Mouse (Mus musculus): ENCODE results near the gene Klra2. TPM values are rescaled to one million over a fixed set of nuclear protein-coding genes. Genes with fewer than 3 reads are reported as not detected.

Gene Klra2
- polyA plus RNA-seq, 1 experiment from 2014 or later = 0.28 TPM

- WGBS = 85% methylated on average over 1 of the region's 1 CpGs
- no peak for DNase-seq (ENCODE audit: low spot score)
Observed at GRCm38 (mm10) chr6:131272311-131272710, 25.1 kb upstream of the Klra2 start.

GRCm38 (mm10) chr6:131270312-131270711 lies 23.1 kb upstream of the Klra2 start:
- no peaks in the 10 kb centered on the region for H3K9me3 ChIP-seq (ENCODE audit: control insufficient read depth, low read length)
- H3K27ac ChIP-seq (ENCODE audit: low read depth) = no peak overlapping the region
- no peak overlapping the region for H3K4me3 ChIP-seq (ENCODE audit: low read depth, low read length)
- no peak for DNase-seq (ENCODE audit: low spot score)
- no peak overlapping the region for H3K4me2 ChIP-seq (ENCODE audit: low read length)
- no peaks in the 10 kb centered on the region for H3K27me3 ChIP-seq (replicated peaks; ENCODE audit: control insufficient read depth, insufficient read depth, low read length)
- H3K9ac ChIP-seq (ENCODE audit: low read length) = no peak overlapping the region
- no peaks in the 10 kb centered on the region for H3K4me1 ChIP-seq (replicated peaks; ENCODE audit: control insufficient read depth, insufficient read depth, low read length)
- WGBS = 47% methylated on average over 1 of the region's 1 CpGs
- H3K36me3 ChIP-seq (ENCODE audit: control insufficient read depth, insufficient read depth, low read length) = no peaks in the 10 kb centered on the region
- no peak for ATAC-seq (replicated peaks; ENCODE audit: low FRiP score, low TSS enrichment, low read depth)

More at GRCm38 (mm10) chr6:131272311-131272710, 25.1 kb upstream of the Klra2 start:
- no peaks in the 10 kb centered on the region for H3K4me1 ChIP-seq (replicated peaks; ENCODE audit: control insufficient read depth, insufficient read depth, low read length)
- no peaks in the 10 kb centered on the region for H3K27me3 ChIP-seq (replicated peaks; ENCODE audit: control insufficient read depth, insufficient read depth, low read length)
- H3K9ac ChIP-seq (ENCODE audit: low read length) = no peak overlapping the region
- peaks cover 4% of the 10 kb centered on the region; the same call in 1 of the 2 replicates for H3K36me3 ChIP-seq (ENCODE audit: control insufficient read depth, insufficient read depth, low read length)
- H3K4me2 ChIP-seq (ENCODE audit: low read length) = no peak overlapping the region
- H3K27ac ChIP-seq (ENCODE audit: low read depth) = no peak overlapping the region
- H3K4me3 ChIP-seq (ENCODE audit: low read depth, low read length) = no peak overlapping the region
- no peaks in the 10 kb centered on the region for H3K9me3 ChIP-seq (ENCODE audit: control insufficient read depth, low read length)
- no peak for ATAC-seq (replicated peaks; ENCODE audit: low FRiP score, low TSS enrichment, low read depth)

- no peak overlapping the region for H3K9ac ChIP-seq (ENCODE audit: low read length)
- no peaks in the 10 kb centered on the region for H3K36me3 ChIP-seq (ENCODE audit: control insufficient read depth, insufficient read depth, low read length)
- ATAC-seq (replicated peaks; ENCODE audit: low FRiP score, low TSS enrichment, low read depth) = no peak
- no peak overlapping the region for H3K4me2 ChIP-seq (ENCODE audit: low read length)
- 89% methylated on average over 2 of the region's 2 CpGs for WGBS
- H3K27me3 ChIP-seq (replicated peaks; ENCODE audit: control insufficient read depth, insufficient read depth, low read length) = no peaks in the 10 kb centered on the region
- no peaks in the 10 kb centered on the region for H3K4me1 ChIP-seq (replicated peaks; ENCODE audit: control insufficient read depth, insufficient read depth, low read length)
- no peaks in the 10 kb centered on the region for H3K9me3 ChIP-seq (ENCODE audit: control insufficient read depth, low read length)
- no peak overlapping the region for H3K27ac ChIP-seq (ENCODE audit: low read depth)
- no peak for DNase-seq (ENCODE audit: low spot score)
- H3K4me3 ChIP-seq (ENCODE audit: low read depth, low read length) = no peak overlapping the region
Observed at GRCm38 (mm10) chr6:131269599-131269998, 22.4 kb upstream of the Klra2 start.

- Histone ChIP-seq H3K4me3 (ENCODE audit: low read depth, low read length) (no peak overlapping the region), H3K27me3 (replicated peaks; ENCODE audit: control insufficient read depth, insufficient read depth, low read length) (no peaks in the 10 kb centered on the region), H3K27ac (ENCODE audit: low read depth) (no peak overlapping the region), H3K9me3 (ENCODE audit: control insufficient read depth, low read length) (no peaks in the 10 kb centered on the region), H3K4me2 (ENCODE audit: low read length) (no peak overlapping the region), H3K9ac (ENCODE audit: low read length) (no peak overlapping the region), H3K36me3 (ENCODE audit: control insufficient read depth, insufficient read depth, low read length) (no peaks in the 10 kb centered on the region), H3K4me1 (replicated peaks; ENCODE audit: control insufficient read depth, insufficient read depth, low read length) (no peaks in the 10 kb centered on the region)
- WGBS = 89% methylated on average over 5 of the region's 5 CpGs
- ATAC-seq (replicated peaks; ENCODE audit: low FRiP score, low TSS enrichment, low read depth) = no peak
- DNase-seq (ENCODE audit: low spot score) = no peak
Observed at GRCm38 (mm10) chr6:131264175-131264574, 17.0 kb upstream of the Klra2 start.

GRCm38 (mm10) chr6:131262778-131263177 lies 15.6 kb upstream of the Klra2 start:
- H3K27me3 ChIP-seq (replicated peaks; ENCODE audit: control insufficient read depth, insufficient read depth, low read length) = no peaks in the 10 kb centered on the region
- no peak overlapping the region for H3K4me2 ChIP-seq (ENCODE audit: low read length)
- H3K9me3 ChIP-seq (ENCODE audit: control insufficient read depth, low read length) = no peaks in the 10 kb centered on the region
- H3K36me3 ChIP-seq (ENCODE audit: control insufficient read depth, insufficient read depth, low read length) = no peaks in the 10 kb centered on the region
- H3K4me3 ChIP-seq (ENCODE audit: low read depth, low read length) = no peak overlapping the region
- no peak overlapping the region for H3K27ac ChIP-seq (ENCODE audit: low read depth)
- no peak overlapping the region for H3K9ac ChIP-seq (ENCODE audit: low read length)
- no peak for ATAC-seq (replicated peaks; ENCODE audit: low FRiP score, low TSS enrichment, low read depth)
- H3K4me1 ChIP-seq (replicated peaks; ENCODE audit: control insufficient read depth, insufficient read depth, low read length) = no peaks in the 10 kb centered on the region
- 68% methylated on average over 3 of the region's 3 CpGs for WGBS
- DNase-seq (ENCODE audit: low spot score) = no peak

- H3K36me3 ChIP-seq (ENCODE audit: control insufficient read depth, insufficient read depth, low read length) = no peaks in the 10 kb centered on the region
- no peaks in the 10 kb centered on the region for H3K9me3 ChIP-seq (ENCODE audit: control insufficient read depth, low read length)
- ATAC-seq (replicated peaks; ENCODE audit: low FRiP score, low TSS enrichment, low read depth) (no peak), DNase-seq (ENCODE audit: low spot score) (no peak)
- H3K27ac ChIP-seq (ENCODE audit: low read depth) = no peak overlapping the region
- H3K9ac ChIP-seq (ENCODE audit: low read length) = no peak overlapping the region
- no peak overlapping the region for H3K4me3 ChIP-seq (ENCODE audit: low read depth, low read length)
- H3K4me2 ChIP-seq (ENCODE audit: low read length) = no peak overlapping the region
- no peaks in the 10 kb centered on the region for H3K27me3 ChIP-seq (replicated peaks; ENCODE audit: control insufficient read depth, insufficient read depth, low read length)
- 83% methylated on average over 3 of the region's 3 CpGs for WGBS
- H3K4me1 ChIP-seq (replicated peaks; ENCODE audit: control insufficient read depth, insufficient read depth, low read length) = no peaks in the 10 kb centered on the region
Observed at GRCm38 (mm10) chr6:131262009-131262408, 14.8 kb upstream of the Klra2 start.

- no peak for ATAC-seq (replicated peaks; ENCODE audit: low FRiP score, low TSS enrichment, low read depth)
- no peak overlapping the region for H3K4me2 ChIP-seq (ENCODE audit: low read length)
- DNase-seq (ENCODE audit: low spot score) = no peak
- H3K27ac ChIP-seq (ENCODE audit: low read depth) = no peak overlapping the region
- H3K4me3 ChIP-seq (ENCODE audit: low read depth, low read length) = no peak overlapping the region
- no peaks in the 10 kb centered on the region for H3K9me3 ChIP-seq (ENCODE audit: control insufficient read depth, low read length)
- H3K9ac ChIP-seq (ENCODE audit: low read length) = no peak overlapping the region
- no peaks in the 10 kb centered on the region for H3K27me3 ChIP-seq (replicated peaks; ENCODE audit: control insufficient read depth, insufficient read depth, low read length)
- H3K36me3 ChIP-seq (ENCODE audit: control insufficient read depth, insufficient read depth, low read length) = no peaks in the 10 kb centered on the region
- 84% methylated on average over 2 of the region's 2 CpGs for WGBS
- H3K4me1 ChIP-seq (replicated peaks; ENCODE audit: control insufficient read depth, insufficient read depth, low read length) = no peaks in the 10 kb centered on the region
Observed at GRCm38 (mm10) chr6:131245081-131245480, 2.1 kb downstream of the Klra2 start.

Other genes with a start within 250 kb of the Klra2 start
- 59.5 and 68.4 TPM in 2 replicates for gene Magohb, start 45.9 kb upstream of the Klra2 start, polyA plus RNA-seq (2014; fragmentation: Nextera tagmentation; extraction: Ambion mirVana)
- 6.7 and 8.6 TPM in 2 replicates for gene Styk1, start 106.2 kb upstream of the Klra2 start, polyA plus RNA-seq (2014; fragmentation: Nextera tagmentation; extraction: Ambion mirVana)
- 65.5 and 74.9 TPM in 2 replicates for gene Ybx3, start 141.1 kb upstream of the Klra2 start, polyA plus RNA-seq (2014; fragmentation: Nextera tagmentation; extraction: Ambion mirVana)
- not detected in 2 replicates for gene 5430401F13Rik, start 239.0 kb upstream of the Klra2 start, polyA plus RNA-seq (2014; fragmentation: Nextera tagmentation; extraction: Ambion mirVana)
- gene Gm6619, start 239.0 kb upstream of the Klra2 start, polyA plus RNA-seq (2014; fragmentation: Nextera tagmentation; extraction: Ambion mirVana) = not detected in 2 replicates

All from intestine, embryonic 14.5 days (tissue).